Mouse (Mus musculus): ENCODE results near the gene Igf2r.

GRCm38 (mm10) chr17:12757161-12757560 lies 12.3 kb downstream of the Igf2r start:
- no peak for TF ChIP-seq CTCF (IDR thresholded peaks at IDR 0.05; ENCODE audit: control insufficient read depth, insufficient read depth, insufficient replicate concordance, low read depth, low read length)
- no peak for TF ChIP-seq POLR2A (IDR thresholded peaks at IDR 0.05; ENCODE audit: control insufficient read depth, low read depth, low read length)

Measured in testis, adult 2 months (tissue).